Mouse (Mus musculus): Measurements from ENCODE around the gene Cfap73. TPM values are rescaled to one million over a fixed set of nuclear protein-coding genes. Genes with fewer than 3 reads are reported as not detected.

Cfap73 gene
- total RNA-seq, 2 experiments from 2014 or later = not detected

- intact Hi-C loops (cut with DNase I) = loop anchor here (1.0 kb wide), 1 partner anchor 54 kb away; no protein-coding TSS in a partner anchor
Observed at GRCm38 (mm10) chr5:120619201-120619600, 14.8 kb downstream of the Cfap73 start.

GRCm38 (mm10) chr5:120618778-120619177 lies 15.3 kb downstream of the Cfap73 start:
- intact Hi-C loops (cut with DNase I) = loop anchor here (1.0 kb wide), 1 partner anchor 55 kb away; no protein-coding TSS in a partner anchor
- DNase-seq = no peak

More at GRCm38 (mm10) chr5:120619201-120619600, 14.8 kb downstream of the Cfap73 start:
- DNase-seq = no peak

GRCm38 (mm10) chr5:120615903-120616302 lies 18.1 kb downstream of the Cfap73 start:
- intact Hi-C loops (cut with DNase I) = no loop called here
- no peak for DNase-seq

- DNase-seq = peak; percentile 99 to 100
- intact Hi-C loops (cut with DNase I) = no loop called here
Observed at GRCm38 (mm10) chr5:120612822-120613604, 21.0 kb downstream of the Cfap73 start.

- intact Hi-C loops (cut with DNase I) = no loop called here
- DNase-seq = peak; percentile 95 to 98
Observed at GRCm38 (mm10) chr5:120612442-120612821, 21.6 kb downstream of the Cfap73 start, which contains the start of the genes Rita1 and Ddx54. Gene Rita1, minus strand, starts transcription at chr5:120612589. Gene Ddx54, plus strand, starts transcription at chr5:120612739.

- DNase-seq = no peak
- intact Hi-C loops (cut with DNase I) = no loop called here
Observed at GRCm38 (mm10) chr5:120611416-120611815, 22.6 kb downstream of the Cfap73 start.

GRCm38 (mm10) chr5:120610906-120611305 lies 23.1 kb downstream of the Cfap73 start:
- DNase-seq = no peak
- intact Hi-C loops (cut with DNase I) = no loop called here

- intact Hi-C loops (cut with DNase I) = loop anchor here (5.0 kb wide), 1 partner anchor 87 kb away; no protein-coding TSS in a partner anchor
- DNase-seq = no peak
Observed at GRCm38 (mm10) chr5:120609246-120609775, 24.7 kb downstream of the Cfap73 start.

- DNase-seq = no peak
- intact Hi-C loops (cut with DNase I) = loop anchor here (5.0 kb wide), 1 partner anchor 85 kb away; no protein-coding TSS in a partner anchor
Observed at GRCm38 (mm10) chr5:120607335-120607734, 26.7 kb downstream of the Cfap73 start.

- intact Hi-C loops (cut with DNase I) = loop anchor here (5.0 kb wide), 1 partner anchor 84 kb away; no protein-coding TSS in a partner anchor
- no peak for DNase-seq
Observed at GRCm38 (mm10) chr5:120606590-120607200, 27.3 kb downstream of the Cfap73 start.

- intact Hi-C loops (cut with DNase I) = loop anchor here (2.0 to 5.0 kb wide), 2 partner anchors 83 to 101 kb away; no protein-coding TSS in a partner anchor
- peak; percentile 72 to 87 for DNase-seq
Observed at GRCm38 (mm10) chr5:120605688-120606087, 28.3 kb downstream of the Cfap73 start.

GRCm38 (mm10) chr5:120605241-120605661 lies 28.8 kb downstream of the Cfap73 start:
- intact Hi-C loops (cut with DNase I) = loop anchor here (2.0 to 5.0 kb wide), 2 partner anchors 83 to 100 kb away; no protein-coding TSS in a partner anchor
- no peak for DNase-seq

- DNase-seq = peak; percentile 77 to 82
- intact Hi-C loops (cut with DNase I) = loop anchor here (2.0 to 5.0 kb wide), 2 partner anchors 83 to 100 kb away; no protein-coding TSS in a partner anchor
Observed at GRCm38 (mm10) chr5:120604839-120605238, 29.2 kb downstream of the Cfap73 start.

- no peak for DNase-seq
- intact Hi-C loops (cut with DNase I) = no loop called here
Observed at GRCm38 (mm10) chr5:120603515-120603914, 30.5 kb downstream of the Cfap73 start.

GRCm38 (mm10) chr5:120602210-120602609 lies 31.8 kb downstream of the Cfap73 start:
- intact Hi-C loops (cut with DNase I) = no loop called here
- DNase-seq = no peak

- DNase-seq = no peak
- intact Hi-C loops (cut with DNase I) = no loop called here
Observed at GRCm38 (mm10) chr5:120600946-120601668, 32.9 kb downstream of the Cfap73 start.

- DNase-seq = no peak
- intact Hi-C loops (cut with DNase I) = no loop called here
Observed at GRCm38 (mm10) chr5:120599625-120600024, 34.4 kb downstream of the Cfap73 start.

- intact Hi-C loops (cut with DNase I) = loop anchor here (5.0 kb wide), 1 partner anchor 67 kb away; no protein-coding TSS in a partner anchor
- no peak for DNase-seq
Observed at GRCm38 (mm10) chr5:120594485-120594884, 39.5 kb downstream of the Cfap73 start.

GRCm38 (mm10) chr5:120592141-120592540 lies 41.9 kb downstream of the Cfap73 start:
- DNase-seq = no peak
- intact Hi-C loops (cut with DNase I) = loop anchor here (5.0 kb wide), 1 partner anchor 65 kb away; no protein-coding TSS in a partner anchor

All from gastrocnemius, postnatal 36 days (tissue).